Mouse (Mus musculus): ENCODE measurements around the gene Btg2. TPM values are rescaled to one million over a fixed set of nuclear protein-coding genes. Genes with fewer than 3 reads are reported as not detected.

The Btg2 gene
- polyA plus RNA-seq, 1 experiment from 2014 or later: 77.2 TPM

DNA sequence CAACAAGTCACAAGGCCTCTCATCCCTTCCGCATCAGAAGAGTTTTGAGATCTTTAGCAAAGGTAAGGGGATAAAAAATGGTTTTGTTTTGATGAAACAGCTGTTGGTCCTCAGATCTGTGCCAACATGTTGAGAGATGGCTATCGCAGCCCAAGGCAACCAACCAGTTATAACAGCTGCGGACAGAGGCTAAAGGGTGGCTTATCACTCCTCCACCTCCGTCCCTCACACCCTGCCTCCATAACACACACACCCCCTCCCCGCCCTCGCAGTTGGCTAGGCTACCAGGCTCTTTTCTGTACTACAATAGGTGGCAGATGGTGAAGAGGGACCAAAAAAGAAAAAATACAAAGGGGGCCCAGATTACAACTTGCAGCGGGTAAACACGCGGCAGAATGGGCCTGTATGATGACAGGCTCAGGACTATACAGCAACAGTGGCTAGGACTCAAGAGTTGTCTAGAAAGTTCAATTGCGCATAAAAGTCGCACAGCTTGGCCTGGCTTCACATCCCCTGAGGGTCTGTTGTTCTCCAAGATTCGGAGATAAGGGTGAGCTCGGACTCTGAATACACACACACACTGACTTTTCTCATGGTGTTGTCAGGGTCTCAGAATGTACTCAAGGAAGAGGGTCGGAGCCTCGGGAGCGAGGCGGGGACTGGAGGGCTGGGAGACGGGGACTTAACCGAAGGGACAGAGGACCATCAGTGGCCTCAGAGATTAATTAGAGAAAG, 692 bp downstream of the Btg2 start:
- WGBS: 3% methylated on average over 19 of the region's 19 CpGs
- ATAC-seq (ENCODE audit: insufficient read depth): peak; percentile 0
- no peak for TF ChIP-seq CTCF (IDR thresholded peaks at IDR 0.05; ENCODE audit: low read depth)
- peak; percentile 35 for DNase-seq
- H3K27ac ChIP-seq (ENCODE audit: low read depth): peak overlapping the region; percentile 80
- H3K4me1 ChIP-seq (ENCODE audit: insufficient read depth): peaks cover 20% of the 10 kb centered on the region
- H3K9ac ChIP-seq: peak overlapping the region; percentile 88
- H3K9me3 ChIP-seq (ENCODE audit: low read depth, low read length): no peaks in the 10 kb centered on the region
- H3K27me3 ChIP-seq (ENCODE audit: insufficient read depth, low read length): no peaks in the 10 kb centered on the region
- H3K36me3 ChIP-seq (ENCODE audit: insufficient read depth): peaks cover 33% of the 10 kb centered on the region
- peak overlapping the region; percentile 71 for H3K4me3 ChIP-seq (ENCODE audit: low read depth, low read length)
- H3K4me2 ChIP-seq: peak overlapping the region; percentile 88

DNA sequence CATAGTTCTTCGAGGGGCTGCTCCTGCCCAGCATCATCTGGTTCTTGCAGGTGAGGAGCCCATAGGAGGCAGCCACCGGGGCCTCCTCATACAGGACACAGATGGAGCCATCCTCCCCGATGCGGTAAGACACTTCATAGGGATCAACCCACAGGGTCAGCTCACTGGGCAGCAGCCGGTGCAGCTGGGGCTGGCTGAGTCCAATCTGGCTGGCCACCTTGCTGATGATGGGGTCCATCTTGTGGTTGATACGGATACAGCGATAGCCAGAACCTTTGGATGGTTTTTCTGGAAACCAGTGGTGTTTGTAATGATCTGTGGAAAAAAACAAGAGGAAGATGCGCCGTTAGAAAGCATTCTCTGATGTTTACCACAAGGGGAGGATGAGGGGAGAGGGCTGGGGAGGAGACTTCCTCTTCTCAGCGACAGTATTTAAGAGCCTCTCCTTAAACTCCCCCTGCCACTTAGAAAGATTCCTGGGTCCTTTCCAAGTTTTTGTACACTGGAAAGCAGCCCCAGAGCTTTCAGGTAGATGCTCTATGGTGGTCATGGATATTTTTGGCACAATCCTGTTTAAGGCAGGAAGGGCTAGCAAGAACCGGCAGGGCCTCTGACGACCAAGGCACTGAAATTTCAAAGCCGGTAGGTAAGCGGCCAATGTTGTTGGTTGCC, 1.4 kb downstream of the Btg2 start:
- no peaks in the 10 kb centered on the region for H3K27me3 ChIP-seq (ENCODE audit: insufficient read depth, low read length)
- peak overlapping the region; percentile 71 for H3K4me3 ChIP-seq (ENCODE audit: low read depth, low read length)
- H3K9ac ChIP-seq: peak overlapping the region; percentile 88
- peak overlapping the region; percentile 88 for H3K4me2 ChIP-seq
- peaks cover 33% of the 10 kb centered on the region for H3K36me3 ChIP-seq (ENCODE audit: insufficient read depth)
- peak; percentile 64 for DNase-seq
- no peak for ATAC-seq (ENCODE audit: insufficient read depth)
- TF ChIP-seq CTCF (IDR thresholded peaks at IDR 0.05; ENCODE audit: low read depth): peak; percentile 44
- peaks cover 22% of the 10 kb centered on the region; the same call in 1 of the 2 replicates for H3K4me1 ChIP-seq (ENCODE audit: insufficient read depth)
- no peaks in the 10 kb centered on the region for H3K9me3 ChIP-seq (ENCODE audit: low read depth, low read length)
- 26% methylated on average over 14 of the region's 14 CpGs for WGBS
- peak overlapping the region; percentile 80 for H3K27ac ChIP-seq (ENCODE audit: low read depth)

DNA sequence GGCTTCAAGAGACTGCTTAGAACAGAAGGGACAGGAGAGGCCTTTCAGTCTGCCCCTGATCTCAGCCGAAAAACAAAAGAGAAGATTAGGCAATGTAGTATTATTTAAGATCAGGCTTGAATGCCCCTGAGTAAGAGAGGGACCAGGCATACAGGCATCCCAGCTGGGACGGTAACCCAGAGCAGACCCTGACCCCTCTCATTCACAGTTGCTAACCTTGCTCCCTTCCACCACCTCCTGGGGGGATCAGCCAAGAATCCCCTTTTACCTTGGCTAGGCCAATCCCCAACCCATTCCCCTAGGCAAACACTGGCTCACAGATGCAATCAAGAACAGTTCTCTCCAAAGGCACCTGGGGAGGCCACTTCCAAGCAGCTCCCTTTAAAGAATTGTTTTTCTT, 2.1 kb downstream of the Btg2 start:
- no peak for TF ChIP-seq CTCF (IDR thresholded peaks at IDR 0.05; ENCODE audit: low read depth)
- H3K4me1 ChIP-seq (ENCODE audit: insufficient read depth): peaks cover 26% of the 10 kb centered on the region
- no peaks in the 10 kb centered on the region for H3K27me3 ChIP-seq (ENCODE audit: insufficient read depth, low read length)
- H3K9ac ChIP-seq: peak overlapping the region; percentile 88
- no peak overlapping the region for H3K27ac ChIP-seq (ENCODE audit: low read depth)
- peak overlapping the region; percentile 71 for H3K4me3 ChIP-seq (ENCODE audit: low read depth, low read length)
- 58% methylated on average over 2 of the region's 2 CpGs for WGBS
- H3K36me3 ChIP-seq (ENCODE audit: insufficient read depth): peaks cover 33% of the 10 kb centered on the region
- no peaks in the 10 kb centered on the region for H3K9me3 ChIP-seq (ENCODE audit: low read depth, low read length)
- ATAC-seq (ENCODE audit: insufficient read depth) (no peak), DNase-seq (no peak)
- H3K4me2 ChIP-seq: peak overlapping the region; percentile 88

DNA sequence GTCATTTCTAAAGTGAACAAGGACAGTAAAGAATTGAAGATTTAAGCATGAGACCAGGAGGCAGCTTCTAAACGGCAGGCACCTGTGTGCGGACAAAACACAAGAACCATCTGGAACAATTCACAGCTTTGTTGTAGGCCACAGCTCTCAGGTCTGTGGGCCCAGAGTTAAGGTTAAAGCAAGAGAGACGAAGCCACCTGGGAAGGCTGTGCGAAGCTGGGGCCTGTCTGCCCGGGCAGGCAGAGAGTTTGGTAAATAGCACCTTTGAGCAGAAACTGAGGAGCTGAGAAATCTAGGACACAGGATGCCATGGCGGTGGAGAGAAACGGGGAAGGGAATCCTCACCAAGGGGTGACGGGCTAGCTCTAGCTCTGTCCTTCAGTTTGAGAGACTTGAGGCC, 3.4 kb downstream of the Btg2 start:
- TF ChIP-seq CTCF (IDR thresholded peaks at IDR 0.05; ENCODE audit: low read depth): no peak
- H3K4me3 ChIP-seq (ENCODE audit: low read depth, low read length): peak overlapping the region; percentile 71
- ATAC-seq (ENCODE audit: insufficient read depth): no peak

DNA sequence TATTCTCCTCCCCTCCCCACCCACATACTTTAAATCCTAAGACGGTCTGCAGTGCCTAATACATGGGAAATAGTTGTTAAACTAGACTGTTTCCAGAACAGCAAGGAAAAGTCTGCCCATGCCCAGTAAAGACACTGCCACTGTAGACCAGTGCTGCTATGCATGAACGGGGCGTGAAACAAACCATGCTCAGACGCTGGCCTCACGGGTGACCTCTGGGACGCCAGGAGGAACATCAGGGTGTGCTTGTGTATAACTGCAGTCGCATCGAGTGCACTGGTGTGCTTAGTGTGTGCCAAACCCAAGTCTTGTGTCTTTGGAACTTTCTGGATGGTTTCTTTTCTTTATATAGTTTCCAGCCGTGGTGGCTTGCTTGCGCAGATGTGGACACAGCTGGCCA, 4.3 kb downstream of the Btg2 start:
- Histone ChIP-seq H3K27me3 (ENCODE audit: insufficient read depth, low read length) (no peaks in the 10 kb centered on the region), H3K36me3 (ENCODE audit: insufficient read depth) (peaks cover 33% of the 10 kb centered on the region), H3K9ac (no peak overlapping the region), H3K4me1 (ENCODE audit: insufficient read depth) (peaks cover 37% of the 10 kb centered on the region), H3K4me2 (peak overlapping the region; percentile 88), H3K4me3 (ENCODE audit: low read depth, low read length) (no peak overlapping the region), H3K9me3 (ENCODE audit: low read depth, low read length) (no peaks in the 10 kb centered on the region), H3K27ac (ENCODE audit: low read depth) (0 out of 2 replicates have a peak overlapping the region, but pooled peaks have one; percentile 3)
- ATAC-seq (ENCODE audit: insufficient read depth) (no peak), DNase-seq (no peak)
- no peak for TF ChIP-seq CTCF (IDR thresholded peaks at IDR 0.05; ENCODE audit: low read depth)
- 79% methylated on average over 10 of the region's 10 CpGs for WGBS

More for the DNA sequence above, 3.4 kb downstream of the Btg2 start:
- H3K36me3 ChIP-seq (ENCODE audit: insufficient read depth): peaks cover 33% of the 10 kb centered on the region
- peaks cover 38% of the 10 kb centered on the region for H3K4me1 ChIP-seq (ENCODE audit: insufficient read depth)
- H3K9me3 ChIP-seq (ENCODE audit: low read depth, low read length): no peaks in the 10 kb centered on the region
- H3K4me2 ChIP-seq: peak overlapping the region; percentile 88
- 79% methylated on average over 8 of the region's 8 CpGs for whole genome bisulfite sequencing
- peak overlapping the region; percentile 88; the same call in 1 of the 2 replicates for H3K9ac ChIP-seq
- no peak for DNase-seq
- peak overlapping the region; percentile 33; the same call in 1 of the 2 replicates for H3K27ac ChIP-seq (ENCODE audit: low read depth)
- no peaks in the 10 kb centered on the region for H3K27me3 ChIP-seq (ENCODE audit: insufficient read depth, low read length)

DNA sequence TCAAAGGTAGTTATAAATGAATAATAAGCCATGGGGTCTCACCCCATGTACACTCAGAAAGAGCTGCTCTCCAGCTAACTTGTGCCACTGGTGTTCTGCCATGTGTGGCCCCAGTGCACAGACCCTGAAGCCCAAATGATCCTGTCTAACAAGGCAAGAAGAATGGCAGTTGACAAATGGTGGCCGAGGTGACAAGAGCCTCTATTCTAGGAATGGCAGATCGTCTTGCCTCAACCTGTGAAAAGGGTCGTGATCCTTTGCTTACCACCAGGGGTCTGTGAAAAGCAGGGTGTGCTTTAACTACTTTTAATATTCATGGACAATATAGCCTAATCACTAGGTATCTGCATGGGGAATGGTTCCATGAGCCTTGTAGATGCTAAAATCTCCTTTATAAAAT, 4.7 kb downstream of the Btg2 start:
- WGBS: 63% methylated on average over 3 of the region's 3 CpGs
- peaks cover 38% of the 10 kb centered on the region for H3K4me1 ChIP-seq (ENCODE audit: insufficient read depth)
- no peaks in the 10 kb centered on the region for H3K9me3 ChIP-seq (ENCODE audit: low read depth, low read length)

DNA sequence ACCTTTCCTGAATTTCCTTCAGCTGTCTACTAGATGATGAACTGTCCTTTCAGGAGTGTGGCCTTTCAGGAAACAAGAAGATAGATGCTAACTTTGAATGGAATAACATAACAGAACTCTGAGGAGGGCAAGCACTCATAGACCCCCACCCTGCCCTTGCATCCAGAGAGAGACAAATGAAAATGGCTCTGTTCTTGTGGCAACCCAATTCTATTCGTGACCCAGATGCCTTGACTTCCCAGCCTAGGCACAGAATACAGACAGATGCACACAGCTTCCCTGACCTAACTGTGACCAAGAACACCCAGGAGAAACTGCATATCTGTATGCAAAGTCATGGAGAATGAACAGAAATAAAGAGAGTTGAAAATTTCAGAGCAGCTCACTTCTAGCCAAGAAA, 5.3 kb downstream of the Btg2 start:
- H3K36me3 ChIP-seq (ENCODE audit: insufficient read depth): peaks cover 33% of the 10 kb centered on the region
- peak overlapping the region; percentile 7; the same call in 1 of the 2 replicates for H3K4me2 ChIP-seq
- H3K4me3 ChIP-seq (ENCODE audit: low read depth, low read length): no peak overlapping the region
- no peak for TF ChIP-seq CTCF (IDR thresholded peaks at IDR 0.05; ENCODE audit: low read depth)
- no peak for ATAC-seq (ENCODE audit: insufficient read depth)
- H3K9ac ChIP-seq: no peak overlapping the region
- DNase-seq: no peak
- peaks cover 40% of the 10 kb centered on the region for H3K4me1 ChIP-seq (ENCODE audit: insufficient read depth)
- no peaks in the 10 kb centered on the region for H3K27me3 ChIP-seq (ENCODE audit: insufficient read depth, low read length)
- peak overlapping the region; percentile 15; the same call in 1 of the 2 replicates for H3K27ac ChIP-seq (ENCODE audit: low read depth)
- 68% methylated on average over 1 of the region's 1 CpGs for WGBS
- H3K9me3 ChIP-seq (ENCODE audit: low read depth, low read length): no peaks in the 10 kb centered on the region

More for the DNA sequence above, 4.7 kb downstream of the Btg2 start:
- peaks cover 33% of the 10 kb centered on the region for H3K36me3 ChIP-seq (ENCODE audit: insufficient read depth)
- no peak for DNase-seq
- H3K27ac ChIP-seq (ENCODE audit: low read depth): peak overlapping the region; percentile 15; the same call in 1 of the 2 replicates
- ATAC-seq (ENCODE audit: insufficient read depth): no peak
- H3K27me3 ChIP-seq (ENCODE audit: insufficient read depth, low read length): no peaks in the 10 kb centered on the region
- no peak for TF ChIP-seq CTCF (IDR thresholded peaks at IDR 0.05; ENCODE audit: low read depth)
- H3K4me2 ChIP-seq: peak overlapping the region; percentile 88; the same call in 1 of the 2 replicates
- no peak overlapping the region for H3K9ac ChIP-seq
- H3K4me3 ChIP-seq (ENCODE audit: low read depth, low read length): no peak overlapping the region

All from lung, embryonic 14.5 days (tissue).